ENCODE assay signal across 38 mouse cellular contexts in genomic region chr4:113245808-113246207, GRCm38 (mm10). TPM values are rescaled to one million over a fixed set of nuclear protein-coding genes. Genes with fewer than 3 reads are reported as not detected.
"Had no signal": no experiment of that assay in that cellular context is flagged by ENCODE, and none has a peak within 500 bp of the region (broad histone marks: within the 10 kb centered on the region; RNA-seq: fewer than 3 reads in every experiment).

No protein-coding gene starts in this region.

- H3K4me1 ChIP-seq: embryonic facial prominence, embryonic 10.5 days; embryonic facial prominence, embryonic 12.5 days; embryonic facial prominence, embryonic 13.5 days; embryonic facial prominence, embryonic 15.5 days; forebrain, embryonic 10.5 days; forebrain, embryonic 12.5 days; forebrain, embryonic 13.5 days; forebrain, embryonic 15.5 days had no signal

- H3K9ac ChIP-seq: embryonic facial prominence, embryonic 12.5 days; embryonic facial prominence, embryonic 13.5 days; embryonic facial prominence, embryonic 15.5 days; forebrain, embryonic 12.5 days; forebrain, embryonic 13.5 days; forebrain, embryonic 15.5 days; forebrain, postnatal 0 days had no signal

- DNase-seq: cerebellum, adult 18-20 months; cerebellum, adult 2 months; cerebellum, adult 8-10 months; cerebellum, adult 9-10 months; cerebellum, adult 9-11 months; cerebellum, postnatal 10 days; cerebellum, postnatal 14 days; cerebellum, postnatal 25 days; cerebellum, postnatal 36 days; embryo, embryonic 11 days; forebrain, postnatal 0 days; gastrocnemius, adult 2 months; gastrocnemius, postnatal 10 days; gastrocnemius, postnatal 14 days; gastrocnemius, postnatal 25 days; gastrocnemius, postnatal 36 days; heart, adult 11 months had no signal

- H3K27me3 ChIP-seq: embryonic facial prominence, embryonic 12.5 days; embryonic facial prominence, embryonic 13.5 days; embryonic facial prominence, embryonic 15.5 days; forebrain, embryonic 12.5 days; forebrain, embryonic 13.5 days; forebrain, embryonic 15.5 days had no signal

- H3K4me2 ChIP-seq: embryonic facial prominence, embryonic 12.5 days; embryonic facial prominence, embryonic 13.5 days; embryonic facial prominence, embryonic 15.5 days; forebrain, embryonic 12.5 days; forebrain, embryonic 13.5 days; forebrain, embryonic 15.5 days had no signal

- H3K36me3 ChIP-seq: embryonic facial prominence, embryonic 10.5 days; embryonic facial prominence, embryonic 12.5 days; embryonic facial prominence, embryonic 13.5 days; embryonic facial prominence, embryonic 15.5 days; forebrain, embryonic 10.5 days; forebrain, embryonic 12.5 days; forebrain, embryonic 15.5 days had no signal

- H3K9me3 ChIP-seq: embryonic facial prominence, embryonic 13.5 days had no signal

- H3K27ac ChIP-seq: embryonic facial prominence, embryonic 10.5 days; embryonic facial prominence, embryonic 12.5 days; embryonic facial prominence, embryonic 13.5 days; embryonic facial prominence, embryonic 15.5 days; forebrain, embryonic 10.5 days; forebrain, embryonic 12.5 days; forebrain, embryonic 13.5 days; forebrain, embryonic 15.5 days; gastrocnemius, adult 2 months had no signal

- ATAC-seq: forebrain, embryonic 13.5 days; forebrain, embryonic 14.5 days; forebrain, embryonic 15.5 days; forebrain, embryonic 16.5 days; forebrain, postnatal 0 days had no signal

- H3K4me3 ChIP-seq: embryonic facial prominence, embryonic 10.5 days; embryonic facial prominence, embryonic 12.5 days; embryonic facial prominence, embryonic 13.5 days; embryonic facial prominence, embryonic 15.5 days; erythroblast, embryonic 14.5 days; forebrain, embryonic 10.5 days; forebrain, embryonic 12.5 days; forebrain, embryonic 13.5 days; forebrain, embryonic 15.5 days; gastrocnemius, adult 2 months had no signal

RNA-seq across cellular contexts. Expression of gene Skint6, which starts 41.0 kb away (rescaled TPM):
- total RNA-seq: common myeloid progenitor, adult 5-6 weeks; forebrain, postnatal 0 days; gastrocnemius, adult 18-20 months; gastrocnemius, adult 2 months; gastrocnemius, adult 8-10 months; gastrocnemius, postnatal 10 days; gastrocnemius, postnatal 14 days; gastrocnemius, postnatal 25 days; gastrocnemius, postnatal 36 days; gastrocnemius, postnatal 4 days; granulocyte monocyte progenitor cell, adult 5-6 weeks had no signal
- polyA plus RNA-seq: cerebellum, adult 2 months; cortical plate, adult 2 months; embryonic facial prominence, embryonic 10.5 days; embryonic facial prominence, embryonic 11.5 days; embryonic facial prominence, embryonic 12.5 days; embryonic facial prominence, embryonic 13.5 days; erythroblast, embryonic 14.5 days; forebrain, embryonic 10.5 days; forebrain, embryonic 11.5 days; forebrain, embryonic 12.5 days; forebrain, embryonic 13.5 days; forebrain, embryonic 14.5 days; forebrain, embryonic 15.5 days; forebrain, embryonic 16.5 days; forebrain, postnatal 0 days; frontal cortex, adult 2 months; gonadal fat pad, adult 2 months had no signal
